Mouse (Mus musculus) frontal cortex, postnatal 10 days (tissue): ENCODE results near the gene Evpl.
"Not testable (repeated sequence)": the region's sequence is repeated elsewhere in the genome, so short reads cannot be mapped to it uniquely, and the experiment has no call there.

Source experiments
- DNase-seq, 2 experiments: peaks; one replicate each; pipeline ENCODE4 v3.0.0; 2022; ENCODE audit warnings: low spot score in 2 of 2, mixed read lengths in 1 of 2

Evpl gene

GRCm38 (mm10) chr11:116237742-116238395 is at the start of gene Evpl:
TSS of gene Evpl (minus strand) at chr11:116238077.
- no peak for DNase-seq

- DNase-seq, result no peak
These were observed 49.5 kb upstream of the Evpl start for GRCm38 (mm10) chr11:116287351-116287750.

GRCm38 (mm10) chr11:116285770-116286191 is 47.9 kb upstream of the Evpl start:
- DNase-seq, result no peak

GRCm38 (mm10) chr11:116283982-116284381 is 46.1 kb upstream of the Evpl start:
- DNase-seq, result no peak

- no peak for DNase-seq
These were observed 45.1 kb upstream of the Evpl start for GRCm38 (mm10) chr11:116282912-116283521.

- DNase-seq, result no peak
These were observed 44.2 kb upstream of the Evpl start for GRCm38 (mm10) chr11:116282089-116282488.

GRCm38 (mm10) chr11:116281671-116282070 is 43.8 kb upstream of the Evpl start:
- no peak for DNase-seq

- no peak for DNase-seq
These were observed 43.1 kb upstream of the Evpl start, which contains the start of gene Galr2 for GRCm38 (mm10) chr11:116280751-116281663. TSS of gene Galr2 (plus strand) at chr11:116280939.

- DNase-seq, result not testable (repeated sequence)
These were observed 39.3 kb upstream of the Evpl start for GRCm38 (mm10) chr11:116277184-116277583.

GRCm38 (mm10) chr11:116274045-116274666 is 36.3 kb upstream of the Evpl start, which contains the start of gene Srp68:
TSS of gene Srp68 (minus strand) at chr11:116274217.
- DNase-seq, result peak; percentile 83 to 92

GRCm38 (mm10) chr11:116273469-116274044 is 35.7 kb upstream of the Evpl start:
- DNase-seq, result peak in 1 of 2 experiments; percentile 32

GRCm38 (mm10) chr11:116272589-116273468 is 35.0 kb upstream of the Evpl start:
- no peak for DNase-seq

- DNase-seq, result no peak
These were observed 31.7 kb upstream of the Evpl start for GRCm38 (mm10) chr11:116269560-116269959.

GRCm38 (mm10) chr11:116268313-116268712 is 30.4 kb upstream of the Evpl start:
- no peak for DNase-seq

GRCm38 (mm10) chr11:116267637-116268036 is 29.8 kb upstream of the Evpl start:
- no peak for DNase-seq

- no peak for DNase-seq
These were observed 28.0 kb upstream of the Evpl start for GRCm38 (mm10) chr11:116265850-116266249.

GRCm38 (mm10) chr11:116265352-116265751 is 27.5 kb upstream of the Evpl start:
- no peak for DNase-seq

- no peak for DNase-seq
These were observed 22.4 kb upstream of the Evpl start for GRCm38 (mm10) chr11:116260259-116260658.

- no peak for DNase-seq
These were observed 21.6 kb upstream of the Evpl start for GRCm38 (mm10) chr11:116259461-116259860.

- no peak for DNase-seq
These were observed 18.3 kb upstream of the Evpl start for GRCm38 (mm10) chr11:116255982-116256675.
